Mouse (Mus musculus) embryonic facial prominence, embryonic 14.5 days (tissue): ENCODE measurements at regions not wholly inside any gene's neighbourhood (a gene's known extent, or its start where the extent isn't known, plus 50 kb on each side); places are given as distances from the start of the nearest gene placed in this dataset.

Source experiments
- ATAC-seq: fragments of 200-750 bp; cut with Nextera tagmentation; 2 replicates; pipeline ENCODE4 v1.8.0; 2017; ENCODE audit warnings: low read depth, moderate number of reproducible peaks, moderate TSS enrichment
- DNase-seq: peaks from one replicate; pipeline ENCODE4 v3.0.0-alpha.2; 2015; ENCODE audit warnings: low spot score
- H3K27ac ChIP-seq: fragments of 300-500 bp; sonication (generic); replicated peaks from 2 replicates; pipeline ENCODE4 v1.5.1; 2014; ENCODE audit warnings: low read depth, mild to moderate bottlenecking, low read length, moderate library complexity
- H3K27me3 ChIP-seq: fragments of 300-500 bp; sonication (generic); replicated peaks from 2 replicates; pipeline ENCODE4 v1.6.1; 2014; ENCODE audit warnings: low read length; ENCODE audit not compliant: control insufficient read depth, insufficient read depth
- H3K36me3 ChIP-seq: fragments of 300-500 bp; sonication (generic); 2 replicates; pipeline ENCODE4 v1.6.1; 2014; ENCODE audit warnings: low read length, mixed read lengths; ENCODE audit not compliant: control insufficient read depth, insufficient read depth
- H3K4me1 ChIP-seq: fragments of 300-500 bp; sonication (generic); 2 replicates; pipeline ENCODE4 v1.6.1; 2014; ENCODE audit warnings: antibody characterized with exemption, low read length; ENCODE audit not compliant: control insufficient read depth, insufficient read depth
- H3K4me2 ChIP-seq: fragments of 300-500 bp; sonication (generic); 2 replicates; pipeline ENCODE4 v1.6.1; 2014; ENCODE audit warnings: low read depth, mild to moderate bottlenecking, low read length, moderate library complexity, mixed read lengths
- H3K4me3 ChIP-seq: fragments of 300-500 bp; sonication (generic); 2 replicates; pipeline ENCODE4 v1.5.1; 2014; ENCODE audit warnings: low read depth, mild to moderate bottlenecking, low read length
- H3K9ac ChIP-seq: fragments of 300-500 bp; sonication (generic); 2 replicates; pipeline ENCODE4 v1.6.1; 2014; ENCODE audit warnings: low read depth, mild to moderate bottlenecking, low read length, moderate library complexity, mixed read lengths
- H3K9me3 ChIP-seq: fragments of 300-500 bp; sonication (generic); 2 replicates; pipeline ENCODE4 v1.6.1; 2016; ENCODE audit warnings: low read length; ENCODE audit not compliant: control insufficient read depth
- WGBS: fragments of 180-500 bp; shearing (Covaris S2); extraction: QIAGEN DNeasy Blood & Tissue Kit; methylation state at CpG from one replicate; pipeline ENCODE4 v1.1.7; 2014; 5-methylcytosine and 5-hydroxymethylcytosine counted together

DNA sequence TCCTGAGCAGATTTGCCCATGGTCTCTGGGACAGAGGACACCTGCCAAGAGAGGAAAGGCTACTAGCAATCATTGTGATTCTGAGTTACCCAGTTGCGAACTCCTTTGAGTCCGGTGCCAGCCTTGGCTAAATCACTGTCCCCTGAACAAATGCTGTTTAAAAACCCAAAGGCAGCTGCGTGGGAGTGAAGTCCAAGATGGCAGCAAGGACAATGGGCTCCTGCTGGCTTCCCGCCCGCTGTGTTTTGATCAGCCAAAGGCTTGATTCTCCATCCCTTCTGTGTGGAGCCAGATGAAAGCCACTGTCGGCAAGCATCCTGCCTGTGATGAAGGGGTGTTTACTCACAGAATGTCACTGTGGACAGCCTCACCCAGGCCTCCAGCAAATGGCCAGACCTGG lies 111.4 kb downstream of the E030025P04Rik start:
- WGBS, result 59% methylated on average over 6 of the region's 6 CpGs

DNA sequence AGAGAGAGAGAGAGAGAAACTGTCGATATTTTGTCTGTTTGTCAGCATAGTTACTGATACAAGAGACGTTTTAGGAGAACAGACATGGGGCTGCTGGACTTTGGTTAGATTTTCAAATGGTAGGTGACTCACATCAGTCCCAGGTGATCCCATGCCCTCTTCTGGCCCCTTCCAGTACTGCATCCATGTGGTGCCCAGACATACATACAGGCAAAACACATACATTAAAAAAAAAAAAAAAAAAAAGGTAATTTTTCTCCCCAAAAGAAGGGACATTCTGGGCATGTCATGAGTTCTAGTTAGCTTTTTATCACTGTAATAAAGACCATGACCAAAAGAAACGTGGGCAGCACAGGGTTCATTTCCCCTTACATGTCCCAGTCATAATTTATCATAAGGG lies 110.3 kb downstream of the Axin2 start:
- no peaks in the 10 kb centered on the region for H3K4me1 ChIP-seq
- 18% methylated on average over 3 of the region's 3 CpGs for WGBS
- no peaks in the 10 kb centered on the region for H3K27me3 ChIP-seq
- no peak overlapping the region for H3K4me2 ChIP-seq
- DNase-seq (peak; percentile 45), ATAC-seq (no peak)
- H3K36me3 ChIP-seq, result no peaks in the 10 kb centered on the region
- H3K9ac ChIP-seq, result no peak overlapping the region
- H3K4me3 ChIP-seq, result no peak overlapping the region
- H3K9me3 ChIP-seq, result no peaks in the 10 kb centered on the region
- no peak overlapping the region for H3K27ac ChIP-seq

More for the DNA sequence above, 111.4 kb downstream of the E030025P04Rik start:
- DNase-seq (no peak), ATAC-seq (no peak)
- H3K4me2 ChIP-seq, result no peak overlapping the region
- no peak overlapping the region for H3K9ac ChIP-seq
- no peaks in the 10 kb centered on the region for H3K36me3 ChIP-seq
- no peak overlapping the region for H3K27ac ChIP-seq
- no peaks in the 10 kb centered on the region for H3K4me1 ChIP-seq
- H3K27me3 ChIP-seq, result 0 out of 2 replicates have a peak, but pooled peaks cover 2% of the 10 kb centered on the region
- no peak overlapping the region for H3K4me3 ChIP-seq
- H3K9me3 ChIP-seq, result no peaks in the 10 kb centered on the region

GRCm38 (mm10) chr11:109029894-109030293 lies 109.7 kb downstream of the Axin2 start:
- no peak for ATAC-seq
- Histone ChIP-seq H3K4me1 (no peaks in the 10 kb centered on the region), H3K4me3 (no peak overlapping the region), H3K27ac (no peak overlapping the region), H3K9ac (no peak overlapping the region), H3K9me3 (no peaks in the 10 kb centered on the region), H3K4me2 (no peak overlapping the region), H3K36me3 (no peaks in the 10 kb centered on the region), H3K27me3 (no peaks in the 10 kb centered on the region)
- DNase-seq, result no peak
- WGBS, result 72% methylated on average over 7 of the region's 7 CpGs

- Histone ChIP-seq H3K9ac (no peak overlapping the region), H3K4me2 (no peak overlapping the region), H3K4me3 (no peak overlapping the region), H3K9me3 (no peaks in the 10 kb centered on the region), H3K36me3 (no peaks in the 10 kb centered on the region), H3K27ac (no peak overlapping the region), H3K4me1 (no peaks in the 10 kb centered on the region), H3K27me3 (no peaks in the 10 kb centered on the region)
- 63% methylated on average over 7 of the region's 7 CpGs for WGBS
- no peak for ATAC-seq
- no peak for DNase-seq
Observed at GRCm38 (mm10) chr11:109014806-109015205, 94.7 kb downstream of the Axin2 start.

GRCm38 (mm10) chr11:109011161-109011560 lies 91.0 kb downstream of the Axin2 start:
- no peak overlapping the region for H3K4me2 ChIP-seq
- DNase-seq (no peak), ATAC-seq (no peak)
- 94% methylated on average over 6 of the region's 6 CpGs for WGBS
- H3K9me3 ChIP-seq, result no peaks in the 10 kb centered on the region
- H3K9ac ChIP-seq, result no peak overlapping the region
- no peak overlapping the region for H3K27ac ChIP-seq
- H3K4me3 ChIP-seq, result no peak overlapping the region
- H3K4me1 ChIP-seq, result no peaks in the 10 kb centered on the region
- no peaks in the 10 kb centered on the region for H3K36me3 ChIP-seq
- no peaks in the 10 kb centered on the region for H3K27me3 ChIP-seq

DNA sequence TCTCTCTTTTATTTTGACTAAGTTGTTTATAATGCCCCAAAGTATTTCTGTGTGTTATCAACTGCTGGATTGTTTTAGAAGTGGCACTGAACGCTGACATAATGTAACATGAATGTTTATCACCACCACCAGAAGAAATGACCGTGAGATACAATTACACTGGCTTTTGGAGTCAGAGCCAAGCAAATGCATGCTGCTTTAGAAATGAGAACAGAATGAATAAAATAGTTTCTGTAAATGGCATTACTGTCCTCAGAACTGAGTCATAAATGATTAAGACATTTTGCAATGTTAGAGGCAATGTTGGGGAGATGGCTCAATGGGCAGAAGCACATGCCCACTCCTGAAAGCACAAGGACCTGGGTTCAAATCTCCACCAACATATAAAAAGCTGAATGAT lies 88.7 kb downstream of the Axin2 start:
- ATAC-seq (no peak), DNase-seq (no peak)
- Histone ChIP-seq H3K27ac (no peak overlapping the region), H3K27me3 (no peaks in the 10 kb centered on the region), H3K9me3 (no peaks in the 10 kb centered on the region), H3K9ac (no peak overlapping the region), H3K4me1 (no peaks in the 10 kb centered on the region), H3K36me3 (no peaks in the 10 kb centered on the region), H3K4me3 (no peak overlapping the region), H3K4me2 (no peak overlapping the region)
- 54% methylated on average over 2 of the region's 2 CpGs for WGBS

- Histone ChIP-seq H3K36me3 (no peaks in the 10 kb centered on the region), H3K4me1 (no peaks in the 10 kb centered on the region), H3K9me3 (peaks cover 1% of the 10 kb centered on the region; the same call in 1 of the 2 replicates), H3K9ac (no peak overlapping the region), H3K4me3 (no peak overlapping the region), H3K27me3 (no peaks in the 10 kb centered on the region), H3K4me2 (no peak overlapping the region), H3K27ac (no peak overlapping the region)
- 80% methylated on average over 11 of the region's 11 CpGs for whole genome bisulfite sequencing
- DNase-seq, result peak; percentile 26
- ATAC-seq, result 0 out of 2 replicates have a peak, but pooled peaks have one; percentile 41
Observed at GRCm38 (mm10) chr11:109005681-109006080, 85.5 kb downstream of the Axin2 start.
